Mouse (Mus musculus) WW6 (cell line): ENCODE results near the gene Pld5.

Experiments
- DNase-seq: peaks from one replicate; pipeline ENCODE4 v3.0.0-alpha.2; 2013; ENCODE audit warnings: low read depth, low spot score

Pld5 gene

GRCm38 (mm10) chr1:176274667-176275610, at the start of gene Pld5:
Pld5 (minus strand) TSS chr1:176275312.
- no peak for DNase-seq

GRCm38 (mm10) chr1:176315063-176315462, 40.0 kb upstream of the Pld5 start:
- no peak for DNase-seq

DNA sequence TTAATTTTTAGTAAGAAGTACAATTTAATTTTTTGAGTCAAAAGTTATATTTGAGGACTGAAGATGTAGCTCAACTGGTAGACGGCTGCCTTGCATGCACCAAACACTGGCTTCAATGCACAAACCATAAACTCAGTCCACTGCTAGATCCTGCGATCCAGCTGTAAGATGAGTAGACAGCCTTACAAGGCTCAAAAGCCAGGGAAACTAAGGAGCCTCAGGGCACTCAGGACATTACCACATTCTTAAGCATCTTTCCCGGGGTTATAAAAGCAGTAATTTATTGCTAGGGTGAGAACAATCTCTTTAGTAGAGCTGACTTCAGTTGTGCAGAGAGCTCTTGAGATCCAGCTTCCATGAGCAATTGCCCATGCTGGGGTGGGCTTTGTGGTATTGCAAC, 35.1 kb upstream of the Pld5 start:
- DNase-seq, result no peak

DNA sequence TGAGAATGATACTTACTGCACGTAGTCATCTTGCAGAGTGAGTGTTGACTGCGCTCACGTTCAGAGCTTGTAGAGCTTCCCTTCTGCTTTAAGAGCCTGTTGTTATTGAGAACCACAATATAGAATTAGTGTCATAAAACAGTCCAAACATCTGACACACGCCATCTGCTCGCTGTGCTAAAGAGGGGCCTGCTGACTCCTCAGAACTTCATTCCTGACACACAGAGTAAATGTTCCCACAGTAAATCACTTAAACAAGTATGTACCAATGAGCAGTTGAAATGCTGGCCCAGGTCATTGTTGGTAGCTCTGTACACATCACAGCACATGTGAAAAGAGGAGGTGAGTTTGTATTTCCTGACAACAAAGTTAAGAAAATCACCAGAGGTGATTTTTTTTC, 14.3 kb upstream of the Pld5 start:
- no peak for DNase-seq

- no peak for DNase-seq
These were observed 484 bp upstream of the Pld5 start for GRCm38 (mm10) chr1:176275611-176275980.

DNA sequence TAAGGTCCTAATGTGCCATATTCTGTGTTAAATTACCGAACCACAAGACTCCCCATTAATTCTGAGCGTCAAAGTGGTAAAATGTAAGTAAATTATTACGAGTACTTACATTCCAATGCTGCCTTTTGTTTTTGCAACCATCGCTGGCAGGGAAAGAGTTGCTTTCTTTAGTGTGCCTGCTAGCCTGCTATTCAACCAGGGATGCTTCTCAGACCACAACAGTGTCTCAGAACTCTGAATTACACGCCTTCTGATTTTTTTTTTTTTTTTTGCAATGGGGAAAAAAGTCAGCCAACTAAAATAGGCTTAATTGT, 26.4 kb downstream of the Pld5 start:
- DNase-seq, result no peak

GRCm38 (mm10) chr1:176247885-176248716, 27.0 kb downstream of the Pld5 start:
- DNase-seq, result no peak

DNA sequence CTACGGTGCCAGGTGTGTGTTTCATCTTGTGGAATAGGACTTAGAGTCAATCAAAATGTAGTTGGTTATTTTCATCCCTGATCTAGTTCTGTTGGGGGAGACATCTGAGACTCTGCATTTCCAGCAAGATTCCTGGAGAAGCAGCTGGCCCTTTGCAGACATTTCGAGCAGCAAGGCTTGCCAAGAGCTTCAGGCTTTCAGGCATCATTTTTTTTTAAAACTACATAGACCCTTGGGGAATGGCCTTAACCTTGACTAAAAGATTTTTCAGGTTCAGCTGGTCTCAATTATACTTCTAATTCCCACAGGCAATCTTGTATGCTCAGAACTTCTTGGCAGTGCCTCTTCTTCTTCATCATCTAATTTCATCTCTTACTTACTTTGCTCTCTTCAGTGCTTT, 35.9 kb downstream of the Pld5 start:
- no peak for DNase-seq

DNA sequence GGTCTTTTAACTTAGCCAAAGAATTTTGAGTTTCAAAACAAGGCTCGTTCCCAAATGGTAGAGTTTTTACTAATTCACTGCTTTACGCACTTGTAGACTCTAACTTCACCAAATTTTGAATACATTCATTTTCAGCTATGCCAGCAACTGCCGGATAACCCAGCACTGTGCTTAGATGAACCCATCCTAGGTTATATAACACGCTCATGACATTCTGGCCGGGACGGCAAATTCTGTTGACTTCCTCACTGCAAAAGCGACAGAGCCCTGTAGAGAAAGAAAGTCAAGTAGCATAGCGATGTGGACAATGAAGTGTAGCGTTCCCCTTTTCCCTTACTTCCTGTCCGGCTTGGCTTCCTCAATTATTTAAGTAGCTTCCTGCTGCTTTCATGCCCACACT, 51.3 kb downstream of the Pld5 start:
- DNase-seq, result no peak

DNA sequence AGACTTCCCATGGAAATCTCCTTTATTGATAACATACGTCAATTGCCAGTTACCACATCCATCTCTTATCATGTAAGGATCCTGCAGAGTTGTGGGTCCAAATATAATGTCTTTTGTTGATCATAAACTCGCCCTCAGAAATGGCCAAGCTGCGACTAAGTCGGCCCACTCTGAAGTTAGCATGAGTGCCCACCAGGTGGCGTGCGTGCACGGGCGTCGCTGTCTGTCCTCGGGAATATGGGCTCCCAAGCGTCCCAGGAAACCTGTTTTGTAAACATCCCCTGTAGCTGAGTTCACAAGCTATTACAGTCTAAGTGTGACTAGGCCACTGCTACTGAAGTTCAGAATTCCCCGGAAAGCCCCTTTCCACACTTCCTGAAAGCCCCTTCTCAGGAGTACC, 51.9 kb downstream of the Pld5 start:
- DNase-seq, result peak; percentile 22

DNA sequence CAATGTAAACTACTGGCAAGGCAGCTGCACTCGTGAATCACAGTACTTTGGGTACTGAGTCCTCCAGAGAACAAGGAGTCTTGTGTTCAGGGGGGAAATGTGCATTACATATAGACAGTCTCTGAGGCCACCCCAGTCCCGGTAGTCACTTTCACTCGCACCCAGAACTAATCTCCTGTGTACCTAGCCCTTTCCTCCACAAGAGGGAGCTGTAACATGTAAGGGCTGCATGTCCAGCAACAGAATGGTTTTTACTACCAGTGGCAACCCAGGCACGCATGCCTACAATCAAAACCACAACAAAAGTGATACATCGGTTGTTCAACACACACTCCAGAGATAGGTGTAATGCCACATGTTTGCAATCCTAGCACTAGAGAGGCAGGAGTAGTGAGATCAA, 56.9 kb downstream of the Pld5 start:
- DNase-seq, result no peak

DNA sequence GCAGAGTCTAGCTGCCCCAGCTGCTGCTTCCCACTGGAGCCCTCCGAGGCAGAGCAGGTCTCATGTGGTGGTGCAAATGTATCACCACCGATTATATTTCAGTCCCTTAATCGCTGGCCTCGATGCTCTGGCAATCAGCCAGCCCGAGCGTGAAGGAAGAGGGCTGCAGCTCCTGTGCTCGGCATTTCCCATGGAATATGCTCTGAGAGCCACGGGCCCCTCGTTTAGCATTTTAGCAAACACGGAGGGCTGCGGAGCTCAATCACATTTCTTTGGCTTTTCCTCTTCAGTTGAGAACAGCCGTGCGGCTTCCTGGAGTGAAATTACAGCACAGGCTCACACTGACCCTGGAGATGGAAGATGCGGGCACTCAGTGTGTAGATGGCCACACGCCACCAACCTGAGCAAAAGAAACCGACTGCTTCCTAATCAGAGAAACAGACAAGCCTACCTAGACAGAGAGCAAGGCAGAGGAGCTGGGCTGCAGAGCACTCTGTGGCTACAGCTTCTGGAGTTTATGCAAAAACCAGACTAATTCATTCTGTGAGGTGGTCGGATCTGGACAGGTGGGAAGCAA, 61.4 kb downstream of the Pld5 start:
- no peak for DNase-seq

- no peak for DNase-seq
These were observed 62.0 kb downstream of the Pld5 start for GRCm38 (mm10) chr1:176212922-176213644.

- DNase-seq, result no peak
These were observed 64.3 kb downstream of the Pld5 start for GRCm38 (mm10) chr1:176210803-176211202.

GRCm38 (mm10) chr1:176208014-176208413, 67.1 kb downstream of the Pld5 start:
- DNase-seq, result no peak

DNA sequence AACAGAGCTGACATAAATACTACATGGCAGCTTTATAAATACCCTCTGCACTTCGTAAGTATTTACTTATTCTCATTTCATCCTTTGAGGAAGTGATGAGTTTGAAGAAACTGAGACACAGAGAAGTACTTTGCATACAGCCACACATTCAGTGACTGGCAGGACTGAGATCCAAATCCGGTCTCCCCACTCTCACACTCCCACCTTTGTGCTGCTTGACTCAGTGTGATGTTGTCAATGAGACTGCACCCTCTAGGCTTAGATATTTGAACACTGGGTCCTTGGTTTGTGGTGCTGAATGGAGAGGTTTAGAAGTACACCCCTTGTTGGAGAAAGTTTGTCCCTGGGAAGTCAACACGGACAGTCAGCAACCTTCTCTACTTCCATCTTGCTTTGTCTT, 72.8 kb downstream of the Pld5 start:
- DNase-seq, result no peak

DNA sequence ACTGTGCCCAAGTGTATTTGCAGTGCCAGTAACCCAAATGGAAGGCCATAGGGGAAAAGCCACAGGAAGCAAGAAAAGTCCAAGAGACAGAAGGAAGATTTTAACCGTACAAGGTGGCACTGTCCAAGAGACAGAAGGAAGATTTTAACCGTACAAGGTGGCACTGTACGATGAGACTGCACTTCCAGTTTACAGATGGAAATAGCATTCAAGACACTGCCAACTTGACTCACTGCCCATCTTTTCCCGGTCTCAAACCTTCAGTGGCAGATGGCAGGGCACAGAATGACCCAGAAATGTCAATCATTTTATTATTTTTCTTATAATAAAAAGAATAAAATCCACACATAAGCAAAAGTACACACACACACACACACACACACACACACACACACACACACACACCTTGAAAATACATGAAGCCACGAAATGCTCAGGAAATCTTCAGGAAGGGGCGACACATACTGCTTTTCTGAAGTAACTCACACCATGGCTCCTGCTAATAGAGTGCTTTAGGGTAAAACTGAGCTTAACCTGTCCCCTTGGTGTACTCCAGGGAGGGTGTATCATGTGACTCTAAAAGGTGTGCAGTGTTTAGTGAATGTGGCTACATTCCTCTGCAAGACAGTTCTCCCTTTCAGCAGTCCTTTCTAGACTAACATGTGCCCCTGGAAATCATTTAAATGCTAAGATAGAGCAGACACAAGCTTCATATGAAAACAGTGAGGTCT, 77.9 kb downstream of the Pld5 start:
- DNase-seq, result no peak

- DNase-seq, result no peak
These were observed 78.8 kb downstream of the Pld5 start for GRCm38 (mm10) chr1:176196341-176196740.

- DNase-seq, result no peak
These were observed 80.4 kb downstream of the Pld5 start for GRCm38 (mm10) chr1:176194727-176195126.

- DNase-seq, result no peak
These were observed 91.1 kb downstream of the Pld5 start for GRCm38 (mm10) chr1:176183991-176184390.

DNA sequence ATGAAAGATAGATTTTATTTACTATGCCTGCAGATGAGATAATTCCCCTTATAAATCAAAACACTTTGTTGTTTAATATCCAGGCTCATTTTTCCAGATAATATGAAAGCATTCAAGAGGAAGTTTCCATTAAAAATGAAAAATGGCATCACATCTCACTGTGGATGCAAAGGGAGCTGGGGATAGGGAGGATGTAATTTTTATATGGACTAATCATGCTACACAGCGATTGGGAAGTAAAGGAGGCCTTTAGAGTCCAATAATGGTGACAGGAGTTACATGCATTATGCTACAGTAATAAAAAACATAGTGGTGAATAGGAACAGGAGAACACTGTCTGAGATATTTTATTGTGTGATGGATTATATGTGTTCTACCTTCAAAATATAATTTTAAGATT, 100.1 kb downstream of the Pld5 start:
- DNase-seq, result no peak
